ENCODE assay signal across 20 mouse cellular contexts in genomic region chr2:92657189-92657588, GRCm38 (mm10).
"Had no signal": no experiment of that assay in that cellular context is flagged by ENCODE, and none has a peak within 500 bp of the region (broad histone marks: within the 10 kb centered on the region; RNA-seq: fewer than 3 reads in every experiment).

No protein-coding gene starts in this region.

- H3K4me2 ChIP-seq: kidney, embryonic 15.5 days; limb, embryonic 13.5 days; liver, embryonic 12.5 days; liver, embryonic 15.5 days; lung, embryonic 15.5 days; midbrain, embryonic 13.5 days; neural tube, embryonic 12.5 days; neural tube, embryonic 15.5 days had no signal

- H3K27ac ChIP-seq: kidney, embryonic 15.5 days; limb, embryonic 10.5 days; limb, embryonic 13.5 days; liver, embryonic 12.5 days; liver, embryonic 15.5 days; lung, embryonic 15.5 days; midbrain, embryonic 13.5 days; neural tube, embryonic 12.5 days; neural tube, embryonic 15.5 days had no signal

- H3K9ac ChIP-seq: kidney, embryonic 15.5 days; limb, embryonic 13.5 days; liver, embryonic 12.5 days; liver, embryonic 15.5 days; lung, embryonic 15.5 days; midbrain, embryonic 13.5 days; neural tube, embryonic 12.5 days; neural tube, embryonic 15.5 days had no signal

- ATAC-seq: liver, embryonic 12.5 days; midbrain, embryonic 13.5 days had no signal

- DNase-seq: kidney, adult 2 months; kidney, postnatal 14 days; kidney, postnatal 4 days; liver; lung, adult 18-20 months; lung, postnatal 10 days; lung, postnatal 36 days; thymus, adult 18-20 months; thymus, postnatal 4 days had no signal

- H3K4me3 ChIP-seq: kidney, embryonic 15.5 days; limb, embryonic 10.5 days; limb, embryonic 13.5 days; liver, embryonic 12.5 days; liver, embryonic 15.5 days; lung, embryonic 15.5 days; megakaryocyte, embryonic 14.5 days; midbrain, embryonic 10.5 days; midbrain, embryonic 13.5 days; neural tube, embryonic 12.5 days; neural tube, embryonic 15.5 days had no signal

- H3K4me1 ChIP-seq: limb, embryonic 10.5 days; limb, embryonic 13.5 days; liver, embryonic 12.5 days; liver, embryonic 15.5 days; lung, embryonic 15.5 days; megakaryocyte, embryonic 14.5 days; neural tube, embryonic 12.5 days; neural tube, embryonic 15.5 days had no signal

- H3K36me3 ChIP-seq: kidney, embryonic 15.5 days; limb, embryonic 10.5 days; limb, embryonic 13.5 days; liver, embryonic 12.5 days; liver, embryonic 15.5 days; lung, embryonic 15.5 days; midbrain, embryonic 10.5 days; midbrain, embryonic 13.5 days; neural tube, embryonic 12.5 days; neural tube, embryonic 15.5 days had no signal

- H3K27me3 ChIP-seq: kidney, embryonic 15.5 days; limb, embryonic 13.5 days; liver, embryonic 12.5 days; liver, embryonic 15.5 days; lung, embryonic 15.5 days; midbrain, embryonic 13.5 days; neural tube, embryonic 12.5 days; neural tube, embryonic 15.5 days had no signal

- H3K9me3 ChIP-seq: kidney, embryonic 15.5 days; limb, embryonic 13.5 days; liver, embryonic 15.5 days; lung, embryonic 15.5 days; midbrain, embryonic 13.5 days; neural tube, embryonic 12.5 days; neural tube, embryonic 15.5 days had no signal
